Mouse (Mus musculus) lung, embryonic 14.5 days (tissue): ENCODE measurements around the gene Usp2. TPM values are rescaled to one million over a fixed set of nuclear protein-coding genes. Genes with fewer than 3 reads are reported as not detected.

Experiments used
- ATAC-seq: fragments of 200-750 bp; cut with Nextera tagmentation; 2 replicates; pipeline ENCODE4 v1.8.0; 2017; ENCODE audit warnings: mild to moderate bottlenecking, moderate TSS enrichment, moderate library complexity; ENCODE audit not compliant: insufficient read depth
- DNase-seq: peaks from one replicate; pipeline ENCODE4 v3.0.0-alpha.2; 2015
- H3K27ac ChIP-seq: fragments of 300-500 bp; sonication (generic); 2 replicates; pipeline ENCODE4 v1.5.1; 2014; ENCODE audit warnings: low read depth, mild to moderate bottlenecking, moderate library complexity
- H3K27me3 ChIP-seq: fragments of 300-500 bp; sonication (generic); 2 replicates; pipeline ENCODE4 v1.6.1; 2014; ENCODE audit warnings: low read length, control low read depth; ENCODE audit not compliant: insufficient read depth
- H3K36me3 ChIP-seq: fragments of 300-500 bp; sonication (generic); 2 replicates; pipeline ENCODE4 v1.6.1; 2014; ENCODE audit warnings: control low read depth; ENCODE audit not compliant: insufficient read depth
- H3K4me1 ChIP-seq: fragments of 300-500 bp; sonication (generic); 2 replicates; pipeline ENCODE4 v1.6.1; 2014; ENCODE audit warnings: antibody characterized with exemption, control low read depth; ENCODE audit not compliant: insufficient read depth
- H3K4me2 ChIP-seq: fragments of 300-500 bp; sonication (generic); 2 replicates; pipeline ENCODE4 v1.6.1; 2014; ENCODE audit warnings: mild to moderate bottlenecking
- H3K4me3 ChIP-seq: fragments of 300-500 bp; sonication (generic); 2 replicates; pipeline ENCODE4 v1.5.1; 2014; ENCODE audit warnings: low read depth, low read length
- H3K9ac ChIP-seq: fragments of 300-500 bp; sonication (generic); 2 replicates; pipeline ENCODE4 v1.6.1; 2014
- H3K9me3 ChIP-seq: fragments of 300-500 bp; sonication (generic); 2 replicates; pipeline ENCODE4 v1.6.1; 2016; ENCODE audit warnings: low read depth, low read length, control low read depth
- CTCF ChIP-seq: IDR thresholded peaks from 2 replicates; pipeline ENCODE4 v1.5.1; 2016; ENCODE audit warnings: antibody characterized with exemption, low read depth
- WGBS: fragments of 180-500 bp; shearing (Covaris S2); extraction: QIAGEN DNeasy Blood & Tissue Kit; methylation state at CpG from one replicate; pipeline ENCODE4 v1.1.7; 2014; 5-methylcytosine and 5-hydroxymethylcytosine counted together
- polyA plus RNA-seq: library from polyadenylated mRNA; unstranded; fragments of >200 nt; fragmentation: Nextera tagmentation; extraction: Ambion mirVana; gene quantifications from 2 replicates; pipeline ENCODE4 v1.2.1, GENCODE M21; 2014

Usp2 gene
- polyA plus RNA-seq, 1 experiment from 2014 or later, result 7.5 TPM

DNA sequence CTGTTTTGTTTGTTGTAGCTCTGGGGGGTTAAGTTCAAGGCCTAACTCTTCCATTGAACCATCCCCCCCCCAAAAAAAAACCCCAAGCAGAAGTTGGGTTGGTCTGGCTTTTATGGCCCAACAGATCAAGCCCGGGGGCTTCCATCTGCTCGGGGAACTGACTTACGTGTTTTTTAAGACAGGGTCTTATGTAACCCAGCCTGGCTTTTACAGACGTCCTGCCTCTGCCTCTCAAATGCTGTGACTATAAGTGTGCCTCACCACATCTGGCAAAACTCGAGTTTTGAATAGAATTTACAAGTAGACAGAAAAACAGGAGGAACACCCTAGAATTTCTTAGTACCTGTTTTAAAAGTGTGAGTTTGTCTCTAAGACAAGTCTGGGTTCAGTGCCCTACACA is 14.8 kb downstream of the Usp2 start:
- no peak for TF ChIP-seq CTCF
- H3K36me3 ChIP-seq, result no peaks in the 10 kb centered on the region
- no peak for DNase-seq
- H3K4me1 ChIP-seq, result peaks cover 7% of the 10 kb centered on the region
- no peak for ATAC-seq
- peaks cover 21% of the 10 kb centered on the region; the same call in 1 of the 2 replicates for H3K27me3 ChIP-seq
- H3K9ac ChIP-seq, result no peak overlapping the region
- H3K27ac ChIP-seq, result no peak overlapping the region
- H3K4me2 ChIP-seq, result no peak overlapping the region
- WGBS, result 64% methylated on average over 5 of the region's 5 CpGs
- no peak overlapping the region for H3K4me3 ChIP-seq
- H3K9me3 ChIP-seq, result no peaks in the 10 kb centered on the region

- ATAC-seq (no peak), DNase-seq (no peak)
- Histone ChIP-seq H3K4me3 (no peak overlapping the region), H3K4me2 (no peak overlapping the region), H3K9ac (no peak overlapping the region), H3K4me1 (peaks cover 7% of the 10 kb centered on the region), H3K27me3 (peaks cover 26% of the 10 kb centered on the region; the same call in 1 of the 2 replicates), H3K9me3 (no peaks in the 10 kb centered on the region), H3K27ac (no peak overlapping the region), H3K36me3 (no peaks in the 10 kb centered on the region)
- 92% methylated on average over 5 of the region's 5 CpGs for WGBS
- no peak for TF ChIP-seq CTCF
Observed at GRCm38 (mm10) chr9:44082266-44082665, 15.4 kb downstream of the Usp2 start.

DNA sequence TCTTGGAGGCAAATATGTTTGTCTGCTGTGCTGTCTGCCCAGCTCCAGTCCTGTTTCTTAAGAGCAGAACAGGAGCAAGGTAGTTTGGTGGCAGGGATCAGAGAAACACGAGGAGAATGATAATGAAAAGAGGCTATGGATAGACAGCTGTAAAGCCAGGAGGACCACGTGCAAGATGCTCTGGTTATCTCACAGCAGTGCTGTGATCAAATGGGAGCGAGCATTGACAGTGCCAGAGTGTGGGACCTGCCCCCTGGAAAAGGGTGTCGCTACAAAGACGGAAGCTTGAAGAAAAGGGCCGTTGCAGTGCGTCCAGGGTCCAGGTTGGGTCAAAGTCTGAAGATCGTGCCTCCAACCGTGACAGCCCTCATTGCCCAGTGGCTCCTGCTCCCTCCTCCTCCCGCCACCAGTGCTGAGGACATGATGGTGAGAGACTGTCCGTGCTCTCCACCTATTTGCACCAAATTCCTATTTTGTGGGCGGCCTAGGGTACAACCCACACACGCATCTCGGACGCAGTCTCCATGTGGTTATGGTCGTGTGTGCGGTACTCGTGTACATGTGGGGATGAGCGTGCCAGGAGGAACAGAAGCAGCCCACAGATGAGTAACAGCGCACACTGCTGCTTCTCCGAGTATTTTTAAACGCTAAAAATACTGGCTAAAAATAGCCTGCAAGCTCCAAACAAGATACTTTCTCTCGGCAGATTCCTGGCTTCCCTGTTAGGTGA is 16.7 kb downstream of the Usp2 start:
- Histone ChIP-seq H3K4me1 (peaks cover 13% of the 10 kb centered on the region), H3K9ac (no peak overlapping the region), H3K27ac (no peak overlapping the region), H3K36me3 (no peaks in the 10 kb centered on the region), H3K4me2 (peak overlapping the region; percentile 100), H3K27me3 (peaks cover 29% of the 10 kb centered on the region; the same call in 1 of the 2 replicates), H3K9me3 (no peaks in the 10 kb centered on the region), H3K4me3 (peak overlapping the region; percentile 59)
- ATAC-seq (no peak), DNase-seq (no peak)
- whole genome bisulfite sequencing, result 5% methylated on average over 23 of the region's 23 CpGs
- no peak for TF ChIP-seq CTCF

- peaks cover 29% of the 10 kb centered on the region; the same call in 1 of the 2 replicates for H3K27me3 ChIP-seq
- WGBS, result 2% methylated on average over 14 of the region's 14 CpGs
- peak overlapping the region; percentile 59 for H3K4me3 ChIP-seq
- peak overlapping the region; percentile 73 for H3K9ac ChIP-seq
- no peaks in the 10 kb centered on the region for H3K9me3 ChIP-seq
- ATAC-seq, result peak; percentile 32
- no peak overlapping the region for H3K27ac ChIP-seq
- TF ChIP-seq CTCF, result 0 out of 2 replicates have a peak, but pooled peaks have one; percentile 3
- H3K4me1 ChIP-seq, result peaks cover 7% of the 10 kb centered on the region; the same call in 1 of the 2 replicates
- no peaks in the 10 kb centered on the region for H3K36me3 ChIP-seq
- H3K4me2 ChIP-seq, result peak overlapping the region; percentile 100
- peak; percentile 39 for DNase-seq
Observed at GRCm38 (mm10) chr9:44084236-44084635, 17.4 kb downstream of the Usp2 start.

DNA sequence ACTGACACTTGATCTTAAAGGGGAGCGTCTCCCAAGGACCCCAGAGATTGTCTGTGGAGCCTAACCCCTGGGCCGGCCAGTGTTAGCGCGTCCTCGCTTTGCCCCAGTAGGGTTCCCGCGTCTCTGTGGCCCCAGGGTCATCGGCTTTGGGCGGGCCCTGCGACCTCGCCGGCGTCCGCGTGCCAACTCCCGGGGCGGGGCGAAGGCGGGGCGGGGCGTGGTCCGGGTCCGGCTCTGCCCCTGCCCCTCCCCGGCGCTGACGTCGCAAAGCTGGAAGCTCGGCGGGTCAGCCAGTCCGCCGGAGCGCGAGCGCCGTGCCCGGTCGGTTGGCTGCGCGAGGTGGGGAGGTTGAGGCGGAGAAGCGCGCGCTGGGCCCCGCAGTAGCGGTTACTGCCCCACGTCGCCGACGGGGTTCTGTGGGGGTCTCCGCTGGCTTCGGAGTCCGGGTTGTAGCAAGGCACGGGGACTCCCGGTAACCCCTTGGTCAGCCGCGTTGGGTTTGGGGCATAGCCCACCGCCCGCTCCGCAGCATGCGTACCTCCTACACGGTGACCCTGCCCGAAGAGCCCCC is 17.9 kb downstream of the Usp2 start:
- peak overlapping the region; percentile 73 for H3K9ac ChIP-seq

DNA sequence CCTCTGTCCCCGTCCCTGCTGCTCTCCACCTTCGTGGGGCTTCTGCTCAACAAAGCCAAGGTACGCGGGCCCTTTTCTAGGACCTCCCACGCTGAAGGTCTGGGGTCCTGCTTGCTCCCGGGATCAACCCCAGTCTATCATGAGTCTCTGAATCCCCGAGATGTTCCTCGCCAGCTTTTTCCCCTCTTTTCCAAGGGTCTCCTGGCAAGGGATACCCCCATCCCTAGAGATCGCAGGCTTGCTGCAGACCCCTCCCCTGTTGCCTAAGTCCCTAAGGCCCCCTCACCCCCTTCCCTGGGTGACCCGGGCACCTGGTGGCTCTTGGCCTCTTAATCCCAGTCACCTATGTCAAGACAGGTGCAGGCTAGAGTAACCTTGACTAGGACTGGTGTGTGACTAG is 18.5 kb downstream of the Usp2 start:
- Histone ChIP-seq H3K9ac (peak overlapping the region; percentile 73), H3K36me3 (no peaks in the 10 kb centered on the region), H3K4me1 (peaks cover 7% of the 10 kb centered on the region; the same call in 1 of the 2 replicates), H3K4me3 (peak overlapping the region; percentile 59), H3K9me3 (no peaks in the 10 kb centered on the region), H3K4me2 (peak overlapping the region; percentile 100), H3K27me3 (peaks cover 29% of the 10 kb centered on the region; the same call in 1 of the 2 replicates), H3K27ac (no peak overlapping the region)
- TF ChIP-seq CTCF, result no peak
- DNase-seq, result no peak
- WGBS, result 4% methylated on average over 10 of the region's 10 CpGs
- no peak for ATAC-seq

More for the DNA sequence above, 17.9 kb downstream of the Usp2 start:
- under 1% methylated on average over 62 of the region's 62 CpGs for WGBS
- Histone ChIP-seq H3K4me2 (peak overlapping the region; percentile 100), H3K27ac (no peak overlapping the region), H3K4me1 (peaks cover 7% of the 10 kb centered on the region; the same call in 1 of the 2 replicates), H3K27me3 (peaks cover 29% of the 10 kb centered on the region; the same call in 1 of the 2 replicates), H3K4me3 (peak overlapping the region; percentile 59), H3K36me3 (no peaks in the 10 kb centered on the region), H3K9me3 (no peaks in the 10 kb centered on the region)
- TF ChIP-seq CTCF, result no peak
- peak; percentile 91 for DNase-seq
- ATAC-seq, result peak; percentile 75
